Mouse (Mus musculus): ENCODE data around the gene Clcn2. TPM values are rescaled to one million over a fixed set of nuclear protein-coding genes. Genes with fewer than 3 reads are reported as not detected.
A peak's percentile ranks its signal among the peaks of the same experiment; 100 is the strongest.

The Clcn2 gene
- total RNA-seq, 2 experiments from 2014 or later, result 74.8 to 79.3 TPM

GRCm38 (mm10) chr16:20699266-20699665 is 18.3 kb downstream of the Clcn2 start:
- peak overlapping the region; percentile 24; the same call in 1 of the 2 replicates for H3K27ac ChIP-seq
- no peak overlapping the region for H3K4me3 ChIP-seq
- DNase-seq (ENCODE audit: extremely low spot score in 1 of 2, low spot score in 2 of 2), result no peak
- intact Hi-C loops (cut with DNase I), result no loop called here
- no peak for TF ChIP-seq CTCF (IDR thresholded peaks at IDR 0.05)

DNA sequence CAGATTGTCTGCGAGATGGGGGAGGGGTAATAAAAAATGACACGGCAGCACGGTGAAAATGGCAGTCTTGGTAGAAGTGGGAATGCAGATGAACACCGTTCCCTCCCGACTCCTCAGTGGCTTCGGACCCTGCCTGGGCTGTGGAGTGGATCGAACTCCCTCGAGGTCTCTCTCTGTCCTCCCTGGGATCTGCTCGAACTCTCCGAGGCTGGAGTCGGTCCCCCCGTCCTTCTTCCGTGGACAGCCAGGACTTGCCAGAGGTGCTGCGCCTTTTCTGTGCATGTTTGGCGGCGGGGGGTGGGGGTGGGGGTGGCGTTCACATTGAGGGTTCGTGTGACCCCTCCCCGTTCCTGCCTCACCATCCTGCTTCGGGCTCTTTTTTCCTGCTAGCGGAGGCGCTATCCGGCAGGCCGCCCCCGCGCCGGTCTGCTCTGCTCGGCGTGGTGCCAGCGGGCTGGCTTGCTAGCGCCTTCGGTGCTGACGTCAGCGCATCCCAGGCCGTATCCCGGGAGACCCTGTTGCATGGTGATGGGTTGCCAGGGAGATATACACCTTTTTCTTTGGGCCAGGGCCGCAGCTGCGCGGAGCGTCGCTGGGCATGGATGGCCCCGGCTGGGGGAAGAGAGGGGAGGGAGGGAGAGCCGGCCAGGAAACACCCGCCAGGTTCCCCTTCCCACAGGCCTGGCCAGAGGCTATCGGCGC is 21.8 kb downstream of the Clcn2 start:
- H3K4me3 ChIP-seq, result peak overlapping the region; percentile 72
- intact Hi-C loops (cut with DNase I), result no loop called here
- peak overlapping the region; percentile 88 for H3K27ac ChIP-seq
- DNase-seq (ENCODE audit: extremely low spot score in 1 of 2, low spot score in 2 of 2), result peak; percentile 96 to 99
- TF ChIP-seq CTCF (IDR thresholded peaks at IDR 0.05), result no peak

GRCm38 (mm10) chr16:20694781-20695180 is 22.8 kb downstream of the Clcn2 start:
- TF ChIP-seq CTCF (IDR thresholded peaks at IDR 0.05), result no peak
- peak in 1 of 2 experiments; percentile 67 for DNase-seq (ENCODE audit: extremely low spot score in 1 of 2, low spot score in 2 of 2)
- Histone ChIP-seq H3K4me3 (peak overlapping the region; percentile 72), H3K27ac (peak overlapping the region; percentile 88)
- intact Hi-C loops (cut with DNase I), result loop anchor here (1.0 kb wide), 1 partner anchor 22 kb away; no protein-coding TSS in a partner anchor

- peak within 1 kb of the TSS; percentile 88 for H3K27ac ChIP-seq
- TF ChIP-seq CTCF (IDR thresholded peaks at IDR 0.05), result no peak
- peak; percentile 93 to 94 for DNase-seq (ENCODE audit: extremely low spot score in 1 of 2, low spot score in 2 of 2)
- peak within 1 kb of the TSS; percentile 72 for H3K4me3 ChIP-seq
- intact Hi-C loops (cut with DNase I), result loop anchor here (2.0 kb wide), 1 partner anchor 14 kb away; no protein-coding TSS in a partner anchor
Observed at GRCm38 (mm10) chr16:20693111-20693701, 24.3 kb downstream of the Clcn2 start, which contains the start of gene Fam131a. Gene Fam131a (plus strand): TSS chr16:20693241.

GRCm38 (mm10) chr16:20692241-20692965 is 25.1 kb downstream of the Clcn2 start:
- intact Hi-C loops (cut with DNase I), result loop anchor here (2.0 kb wide), 1 partner anchor 14 kb away; no protein-coding TSS in a partner anchor
- Histone ChIP-seq H3K27ac (peak overlapping the region; percentile 88), H3K4me3 (peak overlapping the region; percentile 72; the same call in 1 of the 2 replicates)
- TF ChIP-seq CTCF (IDR thresholded peaks at IDR 0.05), result no peak
- DNase-seq (ENCODE audit: extremely low spot score in 1 of 2, low spot score in 2 of 2), result peak in 1 of 2 experiments; percentile 26

GRCm38 (mm10) chr16:20691617-20692016 is 25.9 kb downstream of the Clcn2 start:
- H3K27ac ChIP-seq, result no peak overlapping the region
- DNase-seq (ENCODE audit: extremely low spot score in 1 of 2, low spot score in 2 of 2), result no peak
- no peak overlapping the region for H3K4me3 ChIP-seq
- no peak for TF ChIP-seq CTCF (IDR thresholded peaks at IDR 0.05)
- intact Hi-C loops (cut with DNase I), result loop anchor here (2.0 kb wide), 1 partner anchor 13 kb away; no protein-coding TSS in a partner anchor

GRCm38 (mm10) chr16:20690774-20691173 is 26.8 kb downstream of the Clcn2 start:
- Histone ChIP-seq H3K27ac (no peak overlapping the region), H3K4me3 (no peak overlapping the region)
- no peak for TF ChIP-seq CTCF (IDR thresholded peaks at IDR 0.05)
- intact Hi-C loops (cut with DNase I), result no loop called here
- DNase-seq (ENCODE audit: extremely low spot score in 1 of 2, low spot score in 2 of 2), result no peak

DNA sequence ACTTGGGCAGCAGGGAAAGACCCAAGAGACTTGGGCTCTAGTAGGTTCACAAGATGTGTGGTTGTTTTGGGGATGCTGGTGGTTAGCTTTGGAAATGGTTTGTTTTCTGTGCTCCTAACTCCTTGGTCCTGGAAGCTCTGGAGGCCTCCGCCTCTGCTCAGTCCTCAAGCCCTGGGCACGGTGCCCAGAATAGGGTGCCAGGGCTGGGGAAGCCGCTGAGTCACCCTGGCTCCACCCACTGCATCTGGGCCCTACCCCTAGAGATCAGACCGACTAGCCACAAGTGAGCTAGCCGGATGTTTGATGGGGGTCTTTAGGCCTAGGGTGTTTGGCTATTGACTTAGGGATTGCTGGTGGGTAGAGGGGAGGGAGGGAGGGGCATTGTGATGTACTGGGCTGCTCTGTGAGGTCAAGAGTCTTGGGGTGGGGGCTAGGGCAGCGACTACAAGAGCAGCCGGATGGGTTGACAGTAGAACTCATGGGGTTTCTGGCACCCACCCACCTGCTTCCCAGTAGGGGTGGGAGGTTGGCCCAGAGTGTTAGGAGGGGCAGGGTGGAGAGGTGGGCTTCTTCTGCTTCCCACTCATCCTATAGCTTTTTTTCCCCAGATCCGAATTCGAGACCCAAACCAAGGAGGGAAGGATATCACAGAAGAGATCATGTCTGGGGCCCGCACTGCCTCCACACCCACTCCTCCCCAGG is 39.4 kb downstream of the Clcn2 start:
- peak overlapping the region; percentile 53 for H3K27ac ChIP-seq
- intact Hi-C loops (cut with DNase I), result loop anchor here (2.0 kb wide), 1 partner anchor 15 kb away; the partner anchor contains the start of gene Fam131a
- H3K4me3 ChIP-seq, result no peak overlapping the region
- TF ChIP-seq CTCF (IDR thresholded peaks at IDR 0.05), result no peak
- DNase-seq (ENCODE audit: extremely low spot score in 1 of 2, low spot score in 2 of 2), result peak; percentile 76 to 80

DNA sequence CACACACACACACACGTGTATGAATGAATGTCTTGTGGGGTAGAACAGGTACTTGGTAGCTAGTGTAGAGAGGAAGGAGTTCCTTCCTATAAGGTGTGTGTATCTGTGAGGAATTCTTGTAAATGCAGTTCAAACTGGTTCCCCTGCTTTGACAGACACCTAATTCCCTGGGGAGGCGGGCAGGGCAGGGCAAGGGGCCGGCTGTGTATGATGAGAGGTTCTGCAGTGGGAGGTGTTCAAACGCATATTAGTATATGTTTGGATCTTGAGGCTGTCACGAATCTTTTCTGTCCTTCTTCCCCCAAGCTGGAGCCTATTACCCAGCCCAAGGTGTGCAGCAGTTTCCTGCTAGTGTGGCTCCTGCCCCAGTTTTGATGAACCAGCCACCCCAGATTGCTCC is 40.2 kb downstream of the Clcn2 start:
- TF ChIP-seq CTCF (IDR thresholded peaks at IDR 0.05), result no peak
- intact Hi-C loops (cut with DNase I), result no loop called here
- Histone ChIP-seq H3K4me3 (no peak overlapping the region), H3K27ac (peak overlapping the region; percentile 53)
- DNase-seq (ENCODE audit: extremely low spot score in 1 of 2, low spot score in 2 of 2), result no peak

DNA sequence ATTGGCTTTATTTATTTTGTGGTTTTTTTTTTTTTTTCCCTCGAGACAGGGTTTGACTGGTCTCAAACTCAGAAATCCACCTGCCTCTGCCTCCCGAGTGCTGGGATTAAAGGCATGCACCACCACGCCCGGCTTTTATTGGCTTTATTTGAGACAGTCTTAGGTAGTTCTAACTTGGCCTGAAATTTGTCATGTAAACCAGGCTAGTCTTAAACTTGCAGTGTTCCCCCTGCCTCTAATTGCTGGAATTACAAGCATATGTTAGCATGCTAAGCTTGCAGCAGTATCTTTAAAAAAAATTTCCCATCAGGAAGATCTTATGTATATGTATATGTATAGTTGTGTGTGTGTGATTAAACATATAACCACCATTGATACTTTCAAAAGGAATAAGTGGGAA is 40.8 kb downstream of the Clcn2 start:
- intact Hi-C loops (cut with DNase I), result no loop called here
- TF ChIP-seq CTCF (IDR thresholded peaks at IDR 0.05), result no peak; the same call in none of the 2 replicates

GRCm38 (mm10) chr16:20675213-20675612 is 42.3 kb downstream of the Clcn2 start:
- no peak for TF ChIP-seq CTCF (IDR thresholded peaks at IDR 0.05)
- no peak overlapping the region for H3K27ac ChIP-seq
- intact Hi-C loops (cut with DNase I), result no loop called here
- no peak for DNase-seq (ENCODE audit: extremely low spot score in 1 of 2, low spot score in 2 of 2)
- H3K4me3 ChIP-seq, result no peak overlapping the region

More for the DNA sequence above, 40.8 kb downstream of the Clcn2 start:
- Histone ChIP-seq H3K27ac (no peak overlapping the region), H3K4me3 (no peak overlapping the region)
- no peak for DNase-seq (ENCODE audit: extremely low spot score in 1 of 2, low spot score in 2 of 2)
